Mouse (Mus musculus): ENCODE data around the gene Gpr4.

DNA sequence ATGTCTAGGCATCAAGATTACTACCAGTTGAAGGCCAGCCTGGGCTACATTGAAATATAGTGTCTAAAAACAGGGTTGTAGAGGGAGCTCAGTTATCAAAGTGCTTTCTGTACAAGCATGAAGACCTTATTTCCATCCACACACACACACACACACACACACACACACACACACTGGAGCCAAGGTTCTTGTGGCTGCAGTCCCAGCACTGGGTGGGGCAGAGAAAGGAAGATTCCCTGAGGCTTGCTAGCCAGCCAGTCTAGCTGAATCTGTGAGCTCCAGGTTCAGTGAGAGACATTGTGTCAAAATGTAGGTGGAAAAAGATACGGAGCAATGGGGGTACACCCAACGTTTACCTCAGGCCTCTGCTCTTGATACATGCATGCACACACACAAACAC is 28.1 kb upstream of the Gpr4 start:
- TF ChIP-seq GATA1 (IDR thresholded peaks at IDR 0.05; ENCODE audit: low read length) (no peak), TAL1 (IDR thresholded peaks at IDR 0.05; ENCODE audit: low read length) (no peak)
